Mouse (Mus musculus) lung, adult 2 months (tissue): ENCODE measurements around the gene Ankrd34a.

Experiments used
- CTCF ChIP-seq: fragments of 200-500 bp; IDR thresholded peaks from 2 replicates; pipeline ENCODE4 v1.5.1; 2011; ENCODE audit warnings: mild to moderate bottlenecking, low read length, control low read depth; ENCODE audit not compliant: insufficient read depth
- POLR2A ChIP-seq: fragments of 200-500 bp; IDR thresholded peaks from 2 replicates; pipeline ENCODE4 v1.6.1; 2011; ENCODE audit warnings: low read depth, mild to moderate bottlenecking, control low read depth, low read length, borderline replicate concordance; ENCODE audit errors: extremely low read depth

DNA sequence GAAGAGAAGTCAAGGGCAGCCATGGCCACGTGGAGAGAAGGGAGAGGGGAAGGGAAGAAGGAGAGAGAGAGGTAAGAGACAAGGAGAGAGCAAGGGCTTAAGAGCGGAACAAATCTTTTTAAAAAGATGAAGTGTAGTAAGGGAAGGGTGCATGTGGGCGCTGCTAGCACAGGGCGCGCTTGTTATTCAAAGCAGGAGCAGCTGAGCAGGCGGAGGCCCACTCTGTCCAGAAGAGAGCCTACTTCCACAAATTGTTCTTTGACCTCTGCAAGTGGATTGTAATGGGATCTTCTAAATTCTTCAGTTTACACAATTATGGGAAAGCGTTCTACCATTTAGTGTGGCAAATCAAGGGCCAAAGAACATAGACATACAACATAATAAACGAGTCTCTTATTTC lies 27.8 kb upstream of the Ankrd34a start:
- TF ChIP-seq CTCF (no peak), POLR2A (no peak)
